Mouse (Mus musculus): ENCODE results near the gene Gm8247. TPM values are rescaled to one million over a fixed set of nuclear protein-coding genes. Genes with fewer than 3 reads are reported as not detected.

The Gm8247 gene
- polyA plus RNA-seq (2017; shearing (Covaris generic)) = not detected

DNA sequence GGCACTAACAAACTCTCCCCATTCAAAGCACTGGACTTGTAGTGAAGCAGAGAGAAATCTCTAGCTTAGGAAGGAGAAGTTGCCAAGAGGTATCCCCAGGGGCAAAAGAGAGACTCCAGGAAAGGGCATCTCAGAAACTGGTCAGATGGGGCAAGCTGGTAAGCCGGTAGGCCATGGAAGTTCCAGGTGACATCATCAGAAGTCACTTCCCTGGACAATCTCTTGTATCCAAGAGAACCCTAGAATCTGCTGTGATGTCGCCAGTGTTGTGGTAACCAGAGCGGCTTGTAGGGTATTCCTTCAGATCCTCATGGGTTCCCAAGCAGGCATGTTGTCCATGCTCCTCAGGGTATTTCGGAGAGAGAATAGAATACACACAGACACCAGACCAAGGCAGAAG, at the start of gene Gm8247:
TSS of gene Gm8247 (plus strand) at position 301 of the 400 bp plus-strand sequence.

DNA sequence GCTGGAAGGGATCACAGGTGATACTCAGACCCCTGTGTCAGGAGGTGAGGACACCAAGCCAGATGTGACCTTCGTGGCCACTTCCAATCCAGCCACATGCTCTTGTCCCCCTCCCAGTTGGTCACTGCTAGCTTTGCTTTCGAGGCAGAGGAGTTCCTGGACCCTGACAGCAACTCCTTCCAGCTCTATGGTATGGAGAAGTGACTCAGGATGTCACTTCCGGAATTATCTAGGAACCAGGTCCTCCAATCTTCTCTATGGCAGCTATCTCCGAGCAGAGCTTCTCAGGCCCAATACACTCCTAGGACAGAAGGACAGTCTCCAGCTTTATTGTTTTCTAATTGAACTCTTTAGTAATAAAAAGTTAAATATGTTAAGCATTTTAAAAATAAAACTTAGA, 44.8 kb downstream of the Gm8247 start, which contains the start of gene Gm5624:
TSS of gene Gm5624 (minus strand) at position 202 of the 400 bp plus-strand sequence.

Other genes starting within 250 kb of the Gm8247 start
- gene Gm5930, start 244.6 kb upstream of the Gm8247 start, polyA plus RNA-seq (2017; shearing (Covaris generic)) = not detected
- not detected for gene Gm8229, start 217.8 kb upstream of the Gm8247 start, polyA plus RNA-seq (2017; shearing (Covaris generic))
- gene Gm3371, start 172.5 kb upstream of the Gm8247 start, polyA plus RNA-seq (2017; shearing (Covaris generic)) = not detected
- gene Gm8232, start 149.5 kb upstream of the Gm8247 start, polyA plus RNA-seq (2017; shearing (Covaris generic)) = not detected
- gene BC061237, start 90.7 kb upstream of the Gm8247 start, polyA plus RNA-seq (2017; shearing (Covaris generic)) = not detected
- gene Gm17093, start 64.9 kb upstream of the Gm8247 start, polyA plus RNA-seq (2017; shearing (Covaris generic)) = not detected
- gene Gm5624, start 44.8 kb downstream of the Gm8247 start, polyA plus RNA-seq (2017; shearing (Covaris generic)) = not detected
- not detected for gene Gm8257, start 123.3 kb downstream of the Gm8247 start, polyA plus RNA-seq (2017; shearing (Covaris generic))
- 0.69 TPM for gene Gm8267, start 167.2 kb downstream of the Gm8247 start, polyA plus RNA-seq (2017; shearing (Covaris generic))

Data from effector memory CD4-positive, alpha-beta T cell, adult 5 months (primary cell).